In genomic region chr17:24139968-24140367, GRCm38 (mm10) we compare ENCODE assay signal across 8 mouse cellular contexts. TPM values are rescaled to one million over a fixed set of nuclear protein-coding genes. Genes with fewer than 3 reads are reported as not detected.
DNase-seq lines count a peak whose midpoint lies in the region; ATAC-seq and TF ChIP-seq lines count a peak whose summit lies in the region.
"Had no signal": no experiment of that assay in that cellular context is flagged by ENCODE, and none has a peak within 500 bp of the region (broad histone marks: within the 10 kb centered on the region; RNA-seq: fewer than 3 reads in every experiment).

No protein-coding gene starts in this region.

- ATAC-seq in megakaryocyte, adult 5-6 weeks (ENCODE audit: poor library complexity, severe bottlenecking) = no peak
- ATAC-seq in forebrain, embryonic 13.5 days = no peak
- no peak for ATAC-seq in liver, embryonic 11.5 days (replicated peaks; ENCODE audit: low FRiP score)
- no peak for ATAC-seq in stomach, postnatal 0 days (ENCODE audit: low FRiP score, low TSS enrichment)

- TF ChIP-seq EP300 in stomach, postnatal 0 days (optimal IDR thresholded peaks at IDR 0.05) = no peak

- peak overlapping the region; percentile 89 for H3K4me2 ChIP-seq in forebrain, embryonic 13.5 days
- peak overlapping the region; percentile 84 for H3K4me2 ChIP-seq in liver, embryonic 11.5 days
- peak overlapping the region; percentile 76 for H3K4me2 ChIP-seq in stomach, postnatal 0 days (replicated peaks; ENCODE audit: low read depth)

- H3K27ac ChIP-seq in forebrain, embryonic 13.5 days = no peak overlapping the region
- H3K27ac ChIP-seq in liver, embryonic 11.5 days (ENCODE audit: low read depth, low read length) = no peak overlapping the region
- peak overlapping the region; percentile 96; the same call in 1 of the 2 replicates for H3K27ac ChIP-seq in stomach, postnatal 0 days (replicated peaks)

- peak overlapping the region; percentile 93; the same call in 1 of the 2 replicates for H3K9ac ChIP-seq in forebrain, embryonic 13.5 days
- H3K9ac ChIP-seq in liver, embryonic 11.5 days (ENCODE audit: low read depth, low read length) = peak overlapping the region; percentile 85
- 0 out of 2 replicates have a peak overlapping the region, but pooled peaks have one; percentile 93 for H3K9ac ChIP-seq in stomach, postnatal 0 days (ENCODE audit: low read length)

- TF ChIP-seq CTCF in stomach, postnatal 0 days (IDR thresholded peaks at IDR 0.05; ENCODE audit: low read depth) = no peak

- H3K36me3 ChIP-seq in megakaryocyte, embryonic 14.5 days (replicated peaks; ENCODE audit: low read length) = peaks cover 16% of the 10 kb centered on the region
- H3K36me3 ChIP-seq in forebrain, embryonic 13.5 days (ENCODE audit: poor library complexity, severe bottlenecking) = no peaks in the 10 kb centered on the region; the same call in 1 of the 2 replicates
- no peaks in the 10 kb centered on the region for H3K36me3 ChIP-seq in liver, embryonic 11.5 days (ENCODE audit: control insufficient read depth, insufficient read depth, low read length)
- H3K36me3 ChIP-seq in stomach, postnatal 0 days (ENCODE audit: control insufficient read depth, insufficient read depth, low read length) = no peaks in the 10 kb centered on the region

- H3K4me3 ChIP-seq in megakaryocyte, embryonic 14.5 days (replicated peaks) = peak overlapping the region; percentile 95
- 0 out of 2 replicates have a peak overlapping the region, but pooled peaks have one; percentile 99 for H3K4me3 ChIP-seq in forebrain, embryonic 13.5 days
- peak overlapping the region; percentile 75 for H3K4me3 ChIP-seq in liver, embryonic 11.5 days (ENCODE audit: low read depth, low read length)
- H3K4me3 ChIP-seq in stomach, postnatal 0 days (ENCODE audit: low read depth, low read length) = peak overlapping the region; percentile 99

- DNase-seq in liver, embryonic 11.5 days (ENCODE audit: low spot score) = no peak
- no peak for DNase-seq in stomach, postnatal 0 days (ENCODE audit: low spot score)
- no peak for DNase-seq in ovary, postnatal 14 days (ENCODE audit: low spot score)
- DNase-seq in adrenal gland, postnatal 4 days (ENCODE audit: low spot score in 2 of 2) = no peak
- DNase-seq: heart, postnatal 36 days had no signal

- peaks cover 60% of the 10 kb centered on the region for H3K4me1 ChIP-seq in megakaryocyte, embryonic 14.5 days
- peaks cover 27% of the 10 kb centered on the region for H3K4me1 ChIP-seq in forebrain, embryonic 13.5 days
- peaks cover 17% of the 10 kb centered on the region for H3K4me1 ChIP-seq in liver, embryonic 11.5 days (replicated peaks; ENCODE audit: control insufficient read depth, insufficient read depth, low read length)
- peaks cover 4% of the 10 kb centered on the region; the same call in 1 of the 2 replicates for H3K4me1 ChIP-seq in stomach, postnatal 0 days (replicated peaks; ENCODE audit: control insufficient read depth, insufficient read depth)

- 91% methylated on average over 4 of the region's 4 CpGs for WGBS in forebrain, embryonic 13.5 days
- 87% methylated on average over 4 of the region's 4 CpGs for WGBS in liver, embryonic 11.5 days
- 73% methylated on average over 4 of the region's 4 CpGs for WGBS in stomach, postnatal 0 days

- no peaks in the 10 kb centered on the region for H3K9me3 ChIP-seq in megakaryocyte, embryonic 14.5 days
- H3K9me3 ChIP-seq in forebrain, embryonic 13.5 days (replicated peaks) = no peaks in the 10 kb centered on the region
- no peaks in the 10 kb centered on the region for H3K9me3 ChIP-seq in liver, embryonic 11.5 days (ENCODE audit: control insufficient read depth, low read length)
- no peaks in the 10 kb centered on the region for H3K9me3 ChIP-seq in stomach, postnatal 0 days (ENCODE audit: control insufficient read depth, low read length)

- no peaks in the 10 kb centered on the region for H3K27me3 ChIP-seq in megakaryocyte, embryonic 14.5 days (replicated peaks)
- H3K27me3 ChIP-seq in forebrain, embryonic 13.5 days = no peaks in the 10 kb centered on the region
- no peaks in the 10 kb centered on the region for H3K27me3 ChIP-seq in liver, embryonic 11.5 days (replicated peaks; ENCODE audit: control insufficient read depth, insufficient read depth, low read length)
- no peaks in the 10 kb centered on the region for H3K27me3 ChIP-seq in stomach, postnatal 0 days (ENCODE audit: control insufficient read depth, insufficient read depth, low read length)

RNA-seq across cellular contexts. Expression of gene Pdpk1, which starts 10.8 kb away (rescaled TPM):
- 11.7 and 45.6 TPM in 2 replicates for polyA plus RNA-seq in megakaryocyte, embryonic 14.5 days (2012; ENCODE audit: insufficient read depth, low replicate concordance)
- total RNA-seq in megakaryocyte, adult 5-6 weeks (2015) = 45.4 and 51.3 TPM in 2 replicates
- 50.6 and 57.7 TPM in 2 replicates for total RNA-seq in megakaryocyte, adult 5-6 weeks (2017)
- 49.7 and 54.1 TPM in 2 replicates for polyA plus RNA-seq in forebrain, embryonic 13.5 days (2015; fragmentation: Nextera tagmentation; extraction: Ambion mirVana)
- polyA plus RNA-seq in liver, embryonic 11.5 days (2014; fragmentation: Nextera tagmentation; extraction: Ambion mirVana) = 31.8 and 37.0 TPM in 2 replicates
- 26.7 and 28.0 TPM in 2 replicates for polyA plus RNA-seq in stomach, postnatal 0 days (2015; fragmentation: Nextera tagmentation; extraction: Ambion mirVana)
- total RNA-seq in adrenal gland, postnatal 4 days (2021) = 10 to 100 TPM; 51.0 to 51.8 TPM

RNA-seq across cellular contexts. Expression of gene Amdhd2, which starts 23.6 kb away (rescaled TPM):
- 68.6 and 109 TPM in 2 replicates for polyA plus RNA-seq in megakaryocyte, embryonic 14.5 days (2012; ENCODE audit: insufficient read depth, low replicate concordance)
- total RNA-seq in megakaryocyte, adult 5-6 weeks (2015) = 28.8 and 36.3 TPM in 2 replicates
- 44.4 and 68.1 TPM in 2 replicates for total RNA-seq in megakaryocyte, adult 5-6 weeks (2017)
- 30.1 and 31.8 TPM in 2 replicates for polyA plus RNA-seq in forebrain, embryonic 13.5 days (2015; fragmentation: Nextera tagmentation; extraction: Ambion mirVana)
- 30.5 and 35.2 TPM in 2 replicates for polyA plus RNA-seq in liver, embryonic 11.5 days (2014; fragmentation: Nextera tagmentation; extraction: Ambion mirVana)
- polyA plus RNA-seq in stomach, postnatal 0 days (2015; fragmentation: Nextera tagmentation; extraction: Ambion mirVana) = 20.5 and 21.7 TPM in 2 replicates
- total RNA-seq in adrenal gland, postnatal 4 days (2021) = 10 to 100 TPM; 44.9 to 46.8 TPM

RNA-seq across cellular contexts. Expression of gene Atp6v0c, which starts 29.5 kb away (rescaled TPM):
- polyA plus RNA-seq in megakaryocyte, embryonic 14.5 days (2012; ENCODE audit: insufficient read depth, low replicate concordance) = 252 and 695 TPM in 2 replicates
- 468 and 476 TPM in 2 replicates for total RNA-seq in megakaryocyte, adult 5-6 weeks (2015)
- total RNA-seq in megakaryocyte, adult 5-6 weeks (2017) = 175 and 180 TPM in 2 replicates
- polyA plus RNA-seq in forebrain, embryonic 13.5 days (2015; fragmentation: Nextera tagmentation; extraction: Ambion mirVana) = 602 and 648 TPM in 2 replicates
- polyA plus RNA-seq in liver, embryonic 11.5 days (2014; fragmentation: Nextera tagmentation; extraction: Ambion mirVana) = 476 and 499 TPM in 2 replicates
- 608 and 627 TPM in 2 replicates for polyA plus RNA-seq in stomach, postnatal 0 days (2015; fragmentation: Nextera tagmentation; extraction: Ambion mirVana)
- 100 to 1,000 TPM; 344 to 347 TPM for total RNA-seq in adrenal gland, postnatal 4 days (2021)
